Mouse (Mus musculus): ENCODE data around the gene Gng7.
"Not testable (repeated sequence)": the region's sequence is repeated elsewhere in the genome, so short reads cannot be mapped to it uniquely, and the experiment has no call there.

The Gng7 gene

GRCm38 (mm10) chr10:81014393-81015384, at the start of gene Gng7:
Gene Gng7, minus strand, starts transcription at chr10:81014945.
- DNase-seq (ENCODE audit: low spot score), result peak; percentile 78

- not testable (repeated sequence) for DNase-seq (ENCODE audit: low spot score)
Measured at GRCm38 (mm10) chr10:81064519-81064918, 49.8 kb upstream of the Gng7 start.

GRCm38 (mm10) chr10:81062710-81063109, 48.0 kb upstream of the Gng7 start:
- DNase-seq (ENCODE audit: low spot score), result no peak

GRCm38 (mm10) chr10:81059603-81060543, 45.1 kb upstream of the Gng7 start, which contains the start of gene Sgta:
Gene Sgta, minus strand, starts transcription at chr10:81060181.
- peak; percentile 99 for DNase-seq (ENCODE audit: low spot score)

- no peak for DNase-seq (ENCODE audit: low spot score)
Measured at GRCm38 (mm10) chr10:81058896-81059295, 44.2 kb upstream of the Gng7 start.

GRCm38 (mm10) chr10:81057406-81058130, 42.8 kb upstream of the Gng7 start:
- no peak for DNase-seq (ENCODE audit: low spot score)

- not testable (repeated sequence) for DNase-seq (ENCODE audit: low spot score)
Measured at GRCm38 (mm10) chr10:81055802-81056340, 41.1 kb upstream of the Gng7 start.

- no peak for DNase-seq (ENCODE audit: low spot score)
Measured at GRCm38 (mm10) chr10:81055169-81055568, 40.4 kb upstream of the Gng7 start.

GRCm38 (mm10) chr10:81052577-81052976, 37.8 kb upstream of the Gng7 start:
- DNase-seq (ENCODE audit: low spot score), result no peak

GRCm38 (mm10) chr10:81051133-81051532, 36.4 kb upstream of the Gng7 start:
- DNase-seq (ENCODE audit: low spot score), result no peak

GRCm38 (mm10) chr10:81050645-81051044, 35.9 kb upstream of the Gng7 start:
- no peak for DNase-seq (ENCODE audit: low spot score)

GRCm38 (mm10) chr10:81045246-81045645, 30.5 kb upstream of the Gng7 start:
- DNase-seq (ENCODE audit: low spot score), result not testable (repeated sequence)

GRCm38 (mm10) chr10:81041458-81042175, 26.9 kb upstream of the Gng7 start:
- no peak for DNase-seq (ENCODE audit: low spot score)

GRCm38 (mm10) chr10:81036988-81037580, 22.3 kb upstream of the Gng7 start, which contains the start of gene Slc39a3:
Gene Slc39a3, minus strand, starts transcription at chr10:81037426.
- peak; percentile 95 for DNase-seq (ENCODE audit: low spot score)

GRCm38 (mm10) chr10:81036251-81036650, 21.5 kb upstream of the Gng7 start:
- no peak for DNase-seq (ENCODE audit: low spot score)

- no peak for DNase-seq (ENCODE audit: low spot score)
Measured at GRCm38 (mm10) chr10:81033586-81033985, 18.8 kb upstream of the Gng7 start.

GRCm38 (mm10) chr10:81029031-81029430, 14.3 kb upstream of the Gng7 start:
- no peak for DNase-seq (ENCODE audit: low spot score)

GRCm38 (mm10) chr10:81028219-81028618, 13.5 kb upstream of the Gng7 start:
- no peak for DNase-seq (ENCODE audit: low spot score)

GRCm38 (mm10) chr10:81027331-81027730, 12.6 kb upstream of the Gng7 start:
- DNase-seq (ENCODE audit: low spot score), result no peak

- no peak for DNase-seq (ENCODE audit: low spot score)
Measured at GRCm38 (mm10) chr10:81026857-81027256, 12.1 kb upstream of the Gng7 start.

All from urinary bladder, postnatal 10 days (tissue).